Mouse (Mus musculus): ENCODE results near the gene Arhgap5. TPM values are rescaled to one million over a fixed set of nuclear protein-coding genes. Genes with fewer than 3 reads are reported as not detected.

Arhgap5 gene
- polyA plus RNA-seq, 2 experiments, result 27.1 to 58.4 TPM

- Histone ChIP-seq H3K4me1 (ENCODE audit: control insufficient read depth, insufficient read depth, low read length) (peaks cover 4% of the 10 kb centered on the region; the same call in 1 of the 2 replicates), H3K4me3 (replicated peaks; ENCODE audit: low read length) (peak overlapping the region; percentile 97), H3K27me3 (ENCODE audit: control insufficient read depth, insufficient read depth, low read length) (no peaks in the 10 kb centered on the region), H3K27ac (replicated peaks; ENCODE audit: low read depth, low read length) (peak overlapping the region; percentile 100), H3K9ac (ENCODE audit: low read depth, low read length, severe bottlenecking) (peak overlapping the region; percentile 56), H3K36me3 (ENCODE audit: control insufficient read depth, insufficient read depth, low read length) (no peaks in the 10 kb centered on the region), H3K9me3 (ENCODE audit: control insufficient read depth, low read length) (no peaks in the 10 kb centered on the region), H3K4me2 (replicated peaks; ENCODE audit: low read depth, low read length, severe bottlenecking) (peak overlapping the region; percentile 52)
- under 1% methylated on average over 13 of the region's 13 CpGs for WGBS
- no peak for TF ChIP-seq POLR2A (IDR thresholded peaks at IDR 0.05; ENCODE audit: borderline replicate concordance, extremely low read depth, insufficient read depth, insufficient read length)
- peak; percentile 48 for ATAC-seq (ENCODE audit: low FRiP score, low read depth)
- peak; percentile 59 for DNase-seq (ENCODE audit: low spot score)
Measured at GRCm38 (mm10) chr12:52503131-52503455, 679 bp upstream of the Arhgap5 start.

GRCm38 (mm10) chr12:52504331-52505181 lies 784 bp downstream of the Arhgap5 start:
- ATAC-seq (ENCODE audit: low FRiP score, low read depth), result no peak; the same call in 1 of the 2 replicates

GRCm38 (mm10) chr12:52524699-52525098 lies 20.9 kb downstream of the Arhgap5 start:
- Histone ChIP-seq H3K4me1 (ENCODE audit: control insufficient read depth, insufficient read depth, low read length) (no peaks in the 10 kb centered on the region), H3K27ac (replicated peaks; ENCODE audit: low read depth, low read length) (no peak overlapping the region), H3K4me3 (replicated peaks; ENCODE audit: low read length) (no peak overlapping the region), H3K4me2 (replicated peaks; ENCODE audit: low read depth, low read length, severe bottlenecking) (no peak overlapping the region), H3K27me3 (ENCODE audit: control insufficient read depth, insufficient read depth, low read length) (no peaks in the 10 kb centered on the region), H3K9ac (ENCODE audit: low read depth, low read length, severe bottlenecking) (no peak overlapping the region), H3K9me3 (ENCODE audit: control insufficient read depth, low read length) (no peaks in the 10 kb centered on the region), H3K36me3 (ENCODE audit: control insufficient read depth, insufficient read depth, low read length) (no peaks in the 10 kb centered on the region)
- WGBS, result 82% methylated on average over 2 of the region's 2 CpGs
- no peak for TF ChIP-seq POLR2A (IDR thresholded peaks at IDR 0.05; ENCODE audit: borderline replicate concordance, extremely low read depth, insufficient read depth, insufficient read length)
- ATAC-seq (ENCODE audit: low FRiP score, low read depth) (no peak), DNase-seq (ENCODE audit: low spot score) (no peak)

More at GRCm38 (mm10) chr12:52504331-52505181, 784 bp downstream of the Arhgap5 start:
- peak; percentile 62 for DNase-seq (ENCODE audit: low spot score)
- peak overlapping the region; percentile 52 for H3K4me2 ChIP-seq (replicated peaks; ENCODE audit: low read depth, low read length, severe bottlenecking)
- H3K27ac ChIP-seq (replicated peaks; ENCODE audit: low read depth, low read length), result peak overlapping the region; percentile 100
- H3K4me1 ChIP-seq (ENCODE audit: control insufficient read depth, insufficient read depth, low read length), result peaks cover 4% of the 10 kb centered on the region; the same call in 1 of the 2 replicates
- H3K9ac ChIP-seq (ENCODE audit: low read depth, low read length, severe bottlenecking), result peak overlapping the region; percentile 99
- no peaks in the 10 kb centered on the region for H3K9me3 ChIP-seq (ENCODE audit: control insufficient read depth, low read length)
- no peaks in the 10 kb centered on the region for H3K27me3 ChIP-seq (ENCODE audit: control insufficient read depth, insufficient read depth, low read length)
- H3K36me3 ChIP-seq (ENCODE audit: control insufficient read depth, insufficient read depth, low read length), result no peaks in the 10 kb centered on the region
- H3K4me3 ChIP-seq (replicated peaks; ENCODE audit: low read length), result peak overlapping the region; percentile 97
- WGBS, result 0% methylated on average over 40 of the region's 78 CpGs
- no peak for TF ChIP-seq POLR2A (IDR thresholded peaks at IDR 0.05; ENCODE audit: borderline replicate concordance, extremely low read depth, insufficient read depth, insufficient read length)

- Histone ChIP-seq H3K9me3 (ENCODE audit: control insufficient read depth, low read length) (no peaks in the 10 kb centered on the region), H3K27me3 (ENCODE audit: control insufficient read depth, insufficient read depth, low read length) (no peaks in the 10 kb centered on the region), H3K4me3 (replicated peaks; ENCODE audit: low read length) (no peak overlapping the region), H3K4me2 (replicated peaks; ENCODE audit: low read depth, low read length, severe bottlenecking) (no peak overlapping the region), H3K9ac (ENCODE audit: low read depth, low read length, severe bottlenecking) (no peak overlapping the region), H3K4me1 (ENCODE audit: control insufficient read depth, insufficient read depth, low read length) (no peaks in the 10 kb centered on the region), H3K27ac (replicated peaks; ENCODE audit: low read depth, low read length) (no peak overlapping the region), H3K36me3 (ENCODE audit: control insufficient read depth, insufficient read depth, low read length) (no peaks in the 10 kb centered on the region)
- ATAC-seq (ENCODE audit: low FRiP score, low read depth) (no peak), DNase-seq (ENCODE audit: low spot score) (no peak)
- TF ChIP-seq POLR2A (IDR thresholded peaks at IDR 0.05; ENCODE audit: borderline replicate concordance, extremely low read depth, insufficient read depth, insufficient read length), result no peak
- 91% methylated on average over 1 of the region's 1 CpGs for WGBS
Measured at GRCm38 (mm10) chr12:52525486-52525885, 21.7 kb downstream of the Arhgap5 start.

- WGBS, result 87% methylated on average over 3 of the region's 3 CpGs
- Histone ChIP-seq H3K27me3 (ENCODE audit: control insufficient read depth, insufficient read depth, low read length) (no peaks in the 10 kb centered on the region), H3K4me3 (replicated peaks; ENCODE audit: low read length) (no peak overlapping the region), H3K27ac (replicated peaks; ENCODE audit: low read depth, low read length) (no peak overlapping the region), H3K4me2 (replicated peaks; ENCODE audit: low read depth, low read length, severe bottlenecking) (no peak overlapping the region), H3K9ac (ENCODE audit: low read depth, low read length, severe bottlenecking) (no peak overlapping the region), H3K36me3 (ENCODE audit: control insufficient read depth, insufficient read depth, low read length) (no peaks in the 10 kb centered on the region), H3K9me3 (ENCODE audit: control insufficient read depth, low read length) (no peaks in the 10 kb centered on the region), H3K4me1 (ENCODE audit: control insufficient read depth, insufficient read depth, low read length) (no peaks in the 10 kb centered on the region)
- no peak for TF ChIP-seq POLR2A (IDR thresholded peaks at IDR 0.05; ENCODE audit: borderline replicate concordance, extremely low read depth, insufficient read depth, insufficient read length)
- ATAC-seq (ENCODE audit: low FRiP score, low read depth) (no peak), DNase-seq (ENCODE audit: low spot score) (peak; percentile 4)
Measured at GRCm38 (mm10) chr12:52529740-52530139, 26.0 kb downstream of the Arhgap5 start.
